Mouse (Mus musculus): ENCODE data around the gene Dock4. TPM values are rescaled to one million over a fixed set of nuclear protein-coding genes. Genes with fewer than 3 reads are reported as not detected.

The Dock4 gene
- polyA plus RNA-seq, 1 experiment from 2014 or later, result 40.2 TPM

- H3K4me1 ChIP-seq, result no peaks in the 10 kb centered on the region
- no peak overlapping the region for H3K27ac ChIP-seq
- 86% methylated on average over 4 of the region's 4 CpGs for WGBS
- no peak overlapping the region for H3K9ac ChIP-seq
- no peak overlapping the region for H3K4me2 ChIP-seq (replicated peaks)
- no peaks in the 10 kb centered on the region for H3K36me3 ChIP-seq
- no peak for ATAC-seq (ENCODE audit: low FRiP score, low read depth)
- H3K27me3 ChIP-seq (replicated peaks), result no peaks in the 10 kb centered on the region
- no peak overlapping the region for H3K4me3 ChIP-seq
- H3K9me3 ChIP-seq, result no peaks in the 10 kb centered on the region
These were observed 77.3 kb downstream of the Dock4 start for GRCm38 (mm10) chr12:40523020-40523419.

DNA sequence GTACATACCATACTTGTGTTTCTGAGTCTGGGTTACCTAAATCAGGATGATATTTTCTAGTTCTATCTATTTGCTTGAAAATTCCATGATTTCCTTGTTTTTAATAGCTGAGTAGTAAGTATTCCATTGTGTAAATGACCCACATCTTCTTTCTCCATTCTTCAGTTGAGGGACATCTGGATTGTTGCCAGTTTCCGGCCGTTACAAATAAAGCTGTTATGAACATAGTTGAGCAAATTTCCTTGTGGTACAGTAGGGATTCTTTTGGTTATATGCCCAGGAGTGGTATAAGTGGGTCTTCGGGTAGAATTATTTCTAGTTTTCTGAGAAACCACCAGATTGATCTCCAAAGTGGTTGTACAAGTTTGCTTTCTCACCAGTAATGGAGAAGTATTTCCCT is 79.3 kb downstream of the Dock4 start:
- no peak overlapping the region for H3K27ac ChIP-seq
- no peak overlapping the region for H3K4me3 ChIP-seq
- H3K4me2 ChIP-seq (replicated peaks), result no peak overlapping the region
- H3K36me3 ChIP-seq, result no peaks in the 10 kb centered on the region
- H3K9me3 ChIP-seq, result no peaks in the 10 kb centered on the region
- H3K4me1 ChIP-seq, result no peaks in the 10 kb centered on the region
- no peak overlapping the region for H3K9ac ChIP-seq
- WGBS, result 88% methylated on average over 3 of the region's 3 CpGs
- no peaks in the 10 kb centered on the region for H3K27me3 ChIP-seq (replicated peaks)
- no peak for ATAC-seq (ENCODE audit: low FRiP score, low read depth)

GRCm38 (mm10) chr12:40535655-40536618 is 90.2 kb downstream of the Dock4 start:
- Histone ChIP-seq H3K4me1 (no peaks in the 10 kb centered on the region), H3K4me2 (replicated peaks) (no peak overlapping the region), H3K9me3 (no peaks in the 10 kb centered on the region), H3K36me3 (no peaks in the 10 kb centered on the region), H3K27ac (no peak overlapping the region), H3K27me3 (replicated peaks) (no peaks in the 10 kb centered on the region), H3K4me3 (no peak overlapping the region), H3K9ac (no peak overlapping the region)
- WGBS, result 84% methylated on average over 9 of the region's 9 CpGs
- ATAC-seq (ENCODE audit: low FRiP score, low read depth), result no peak

GRCm38 (mm10) chr12:40537826-40538225 is 92.1 kb downstream of the Dock4 start:
- no peak overlapping the region for H3K4me2 ChIP-seq (replicated peaks)
- ATAC-seq (ENCODE audit: low FRiP score, low read depth), result no peak
- H3K27ac ChIP-seq, result no peak overlapping the region
- no peaks in the 10 kb centered on the region for H3K4me1 ChIP-seq
- no peak overlapping the region for H3K9ac ChIP-seq
- no peaks in the 10 kb centered on the region for H3K36me3 ChIP-seq
- no peaks in the 10 kb centered on the region for H3K27me3 ChIP-seq (replicated peaks)
- H3K9me3 ChIP-seq, result no peaks in the 10 kb centered on the region
- WGBS, result 91% methylated on average over 1 of the region's 1 CpGs
- no peak overlapping the region for H3K4me3 ChIP-seq

- ATAC-seq (ENCODE audit: low FRiP score, low read depth), result no peak
- Histone ChIP-seq H3K36me3 (no peaks in the 10 kb centered on the region), H3K4me2 (replicated peaks) (no peak overlapping the region), H3K27ac (no peak overlapping the region), H3K9ac (no peak overlapping the region), H3K4me1 (no peaks in the 10 kb centered on the region), H3K9me3 (no peaks in the 10 kb centered on the region), H3K4me3 (no peak overlapping the region), H3K27me3 (replicated peaks) (no peaks in the 10 kb centered on the region)
- WGBS, result 88% methylated on average over 6 of the region's 6 CpGs
These were observed 92.6 kb downstream of the Dock4 start for GRCm38 (mm10) chr12:40538318-40538717.

DNA sequence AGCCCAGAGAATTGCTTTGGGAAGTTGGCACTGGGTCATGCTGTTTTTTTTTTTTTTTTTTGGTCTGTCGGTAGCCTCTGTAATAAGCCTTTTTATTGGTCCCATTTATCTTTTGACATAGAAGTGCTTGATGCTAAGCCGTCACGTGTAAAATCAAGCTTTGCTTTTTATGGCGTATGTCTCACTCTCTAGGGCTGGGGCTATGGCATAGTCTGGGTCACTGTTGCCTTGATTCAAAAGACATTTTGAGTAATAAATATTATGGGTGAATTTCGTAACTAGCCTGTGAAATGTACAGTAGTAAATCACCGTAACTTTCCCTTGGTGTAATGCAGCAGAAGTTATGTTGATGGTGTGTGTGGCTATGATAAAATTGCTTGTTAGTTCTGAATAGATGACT is 93.0 kb downstream of the Dock4 start:
- H3K9me3 ChIP-seq, result no peaks in the 10 kb centered on the region
- H3K36me3 ChIP-seq, result no peaks in the 10 kb centered on the region
- no peak overlapping the region for H3K27ac ChIP-seq
- H3K9ac ChIP-seq, result no peak overlapping the region
- no peak overlapping the region for H3K4me2 ChIP-seq (replicated peaks)
- ATAC-seq (ENCODE audit: low FRiP score, low read depth), result no peak
- no peaks in the 10 kb centered on the region for H3K27me3 ChIP-seq (replicated peaks)
- 63% methylated on average over 6 of the region's 6 CpGs for WGBS
- no peak overlapping the region for H3K4me3 ChIP-seq
- H3K4me1 ChIP-seq, result no peaks in the 10 kb centered on the region

GRCm38 (mm10) chr12:40544273-40544672 is 98.5 kb downstream of the Dock4 start:
- Histone ChIP-seq H3K36me3 (no peaks in the 10 kb centered on the region), H3K9me3 (no peaks in the 10 kb centered on the region), H3K4me2 (replicated peaks) (no peak overlapping the region), H3K4me1 (peaks cover 6% of the 10 kb centered on the region; the same call in 1 of the 2 replicates), H3K4me3 (no peak overlapping the region), H3K27me3 (replicated peaks) (no peaks in the 10 kb centered on the region), H3K9ac (no peak overlapping the region), H3K27ac (no peak overlapping the region)
- 89% methylated on average over 3 of the region's 3 CpGs for WGBS
- ATAC-seq (ENCODE audit: low FRiP score, low read depth), result no peak

DNA sequence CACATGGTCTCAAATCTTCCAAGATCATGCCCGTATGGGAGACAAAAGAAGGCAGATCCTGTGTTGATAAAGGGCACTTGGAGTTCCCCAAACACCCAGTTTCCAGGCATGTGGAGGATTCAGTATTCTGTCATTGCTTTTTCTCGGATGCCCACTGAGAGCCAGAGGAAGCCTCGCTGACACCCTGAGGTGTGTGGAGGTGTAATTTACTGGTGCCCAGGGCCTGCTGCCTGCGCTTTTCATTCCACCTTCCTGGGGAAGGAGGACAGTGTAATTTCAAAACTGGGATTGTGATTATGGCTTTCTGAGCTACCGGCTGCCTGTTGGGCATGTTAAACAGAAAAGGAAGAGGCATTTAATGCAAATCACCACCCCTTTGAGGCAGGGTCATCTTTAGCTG is 101.1 kb downstream of the Dock4 start:
- Histone ChIP-seq H3K4me2 (replicated peaks) (no peak overlapping the region), H3K4me3 (no peak overlapping the region), H3K27me3 (replicated peaks) (no peaks in the 10 kb centered on the region), H3K9ac (no peak overlapping the region), H3K36me3 (no peaks in the 10 kb centered on the region), H3K27ac (no peak overlapping the region), H3K9me3 (no peaks in the 10 kb centered on the region), H3K4me1 (peaks cover 6% of the 10 kb centered on the region; the same call in 1 of the 2 replicates)
- no peak for ATAC-seq (ENCODE audit: low FRiP score, low read depth)
- WGBS, result 45% methylated on average over 5 of the region's 5 CpGs

- Histone ChIP-seq H3K9ac (no peak overlapping the region), H3K9me3 (no peaks in the 10 kb centered on the region), H3K4me3 (no peak overlapping the region), H3K4me2 (replicated peaks) (no peak overlapping the region), H3K4me1 (peaks cover 6% of the 10 kb centered on the region; the same call in 1 of the 2 replicates), H3K27me3 (replicated peaks) (no peaks in the 10 kb centered on the region), H3K36me3 (no peaks in the 10 kb centered on the region), H3K27ac (no peak overlapping the region)
- 93% methylated on average over 3 of the region's 3 CpGs for whole genome bisulfite sequencing
- no peak for ATAC-seq (ENCODE audit: low FRiP score, low read depth)
These were observed 105.6 kb downstream of the Dock4 start for GRCm38 (mm10) chr12:40551317-40551716.

GRCm38 (mm10) chr12:40552201-40552600 is 106.4 kb downstream of the Dock4 start:
- H3K9me3 ChIP-seq, result no peaks in the 10 kb centered on the region
- H3K4me1 ChIP-seq, result 0 out of 2 replicates have a peak, but pooled peaks cover under 1% of the 10 kb centered on the region
- no peak overlapping the region for H3K4me3 ChIP-seq
- H3K27ac ChIP-seq, result no peak overlapping the region
- H3K27me3 ChIP-seq (replicated peaks), result no peaks in the 10 kb centered on the region
- WGBS, result 72% methylated on average over 1 of the region's 1 CpGs
- H3K36me3 ChIP-seq, result no peaks in the 10 kb centered on the region
- H3K9ac ChIP-seq, result no peak overlapping the region
- no peak for ATAC-seq (ENCODE audit: low FRiP score, low read depth)
- no peak overlapping the region for H3K4me2 ChIP-seq (replicated peaks)

GRCm38 (mm10) chr12:40553929-40554328 is 108.2 kb downstream of the Dock4 start:
- no peak for ATAC-seq (ENCODE audit: low FRiP score, low read depth)
- H3K9ac ChIP-seq, result no peak overlapping the region
- 93% methylated on average over 2 of the region's 2 CpGs for WGBS

GRCm38 (mm10) chr12:40554941-40555511 is 109.3 kb downstream of the Dock4 start:
- H3K9me3 ChIP-seq, result no peaks in the 10 kb centered on the region
- H3K4me3 ChIP-seq, result no peak overlapping the region
- no peak overlapping the region for H3K27ac ChIP-seq
- no peak overlapping the region for H3K9ac ChIP-seq
- H3K27me3 ChIP-seq (replicated peaks), result no peaks in the 10 kb centered on the region
- no peak overlapping the region for H3K4me2 ChIP-seq (replicated peaks)
- WGBS, result 85% methylated on average over 6 of the region's 6 CpGs
- no peak for ATAC-seq (ENCODE audit: low FRiP score, low read depth)
- no peaks in the 10 kb centered on the region for H3K36me3 ChIP-seq
- no peaks in the 10 kb centered on the region for H3K4me1 ChIP-seq

More at GRCm38 (mm10) chr12:40553929-40554328, 108.2 kb downstream of the Dock4 start:
- Histone ChIP-seq H3K4me3 (no peak overlapping the region), H3K4me2 (replicated peaks) (no peak overlapping the region), H3K27ac (no peak overlapping the region), H3K27me3 (replicated peaks) (no peaks in the 10 kb centered on the region), H3K4me1 (no peaks in the 10 kb centered on the region), H3K9me3 (no peaks in the 10 kb centered on the region), H3K36me3 (no peaks in the 10 kb centered on the region)
